Mouse (Mus musculus): ENCODE data around the gene Neurod2. TPM values are rescaled to one million over a fixed set of nuclear protein-coding genes. Genes with fewer than 3 reads are reported as not detected.

Gene Neurod2
- total RNA-seq, 2 experiments from 2014 or later: not detected

DNA sequence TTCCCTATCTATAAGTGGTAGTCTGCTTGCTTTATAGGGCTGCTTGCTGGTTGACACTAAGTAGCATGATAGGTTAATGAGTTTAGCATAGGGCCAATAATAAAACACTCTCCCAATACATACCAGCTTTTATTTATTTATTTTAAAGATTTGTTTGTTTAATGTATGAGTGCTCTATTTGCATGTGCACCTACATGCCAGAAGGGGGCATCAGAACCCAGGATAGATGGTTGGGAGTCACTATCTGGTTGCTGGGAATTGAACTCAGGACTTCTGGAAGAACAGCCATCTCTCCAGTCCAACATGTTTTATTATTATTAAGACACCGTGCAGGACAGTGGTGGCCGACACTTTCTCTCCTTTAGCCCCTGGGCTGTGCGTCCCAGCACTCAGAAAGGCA is 2.7 kb upstream of the Neurod2 start:
- no peak for DNase-seq

DNA sequence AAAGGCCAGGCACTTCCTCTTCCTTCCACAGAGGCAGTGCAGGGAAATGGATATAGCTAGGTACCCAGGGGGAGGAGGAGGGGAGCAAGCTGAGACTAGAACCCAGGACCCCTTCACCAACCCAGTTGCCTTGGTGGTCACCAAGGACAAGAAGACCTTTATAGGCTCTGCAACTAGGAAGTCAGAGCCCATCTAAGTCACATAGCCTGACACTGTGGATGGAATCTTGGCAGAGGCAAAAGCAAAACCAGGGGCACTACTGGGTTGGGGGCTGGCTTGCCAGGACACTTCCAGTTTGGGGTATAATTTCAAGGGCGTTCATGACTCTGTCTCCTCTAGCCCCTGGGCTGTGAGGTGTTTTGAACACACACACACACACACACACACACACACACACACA is 2.0 kb upstream of the Neurod2 start:
- DNase-seq: no peak

GRCm38 (mm10) chr11:98330745-98331204 is 1.3 kb upstream of the Neurod2 start:
- no peak for DNase-seq

DNA sequence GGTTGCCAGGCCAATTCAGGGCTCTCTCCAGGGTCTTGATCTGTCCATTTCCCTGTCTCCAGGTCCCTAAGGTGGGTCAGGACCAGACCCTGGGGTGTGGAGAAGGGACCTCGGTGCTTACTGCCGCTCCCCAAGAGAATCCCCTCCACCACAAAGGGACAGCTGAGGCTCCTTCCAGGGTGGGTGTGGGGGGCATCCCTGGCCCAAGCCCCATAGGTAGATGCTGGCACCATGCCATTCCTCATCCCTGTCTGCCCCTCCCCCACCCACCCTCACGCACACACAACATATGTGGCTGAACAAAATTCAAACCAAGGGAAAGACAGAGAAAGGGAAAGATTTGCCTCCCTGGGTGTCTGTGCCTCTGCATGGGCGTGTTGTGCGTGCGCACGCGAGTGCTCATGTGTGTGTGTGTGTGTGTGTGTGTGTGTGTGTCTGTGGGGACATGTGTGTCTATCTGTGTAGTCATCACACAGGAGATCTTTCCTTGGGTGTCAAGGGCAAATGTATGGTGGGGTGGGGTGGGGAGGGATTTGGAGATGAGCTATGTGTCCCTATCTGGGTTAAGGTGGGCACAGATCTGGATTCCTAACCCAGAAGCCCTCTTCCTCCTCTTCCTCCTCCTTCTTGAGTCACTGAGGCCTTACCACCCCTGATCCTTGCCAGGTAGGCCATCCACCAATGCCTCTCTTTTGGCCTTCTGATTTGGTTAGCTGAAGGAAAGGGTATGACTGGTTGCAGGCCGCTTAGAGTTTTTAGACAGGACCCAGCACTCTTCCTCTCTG is 704 bp upstream of the Neurod2 start:
- no peak for DNase-seq

DNA sequence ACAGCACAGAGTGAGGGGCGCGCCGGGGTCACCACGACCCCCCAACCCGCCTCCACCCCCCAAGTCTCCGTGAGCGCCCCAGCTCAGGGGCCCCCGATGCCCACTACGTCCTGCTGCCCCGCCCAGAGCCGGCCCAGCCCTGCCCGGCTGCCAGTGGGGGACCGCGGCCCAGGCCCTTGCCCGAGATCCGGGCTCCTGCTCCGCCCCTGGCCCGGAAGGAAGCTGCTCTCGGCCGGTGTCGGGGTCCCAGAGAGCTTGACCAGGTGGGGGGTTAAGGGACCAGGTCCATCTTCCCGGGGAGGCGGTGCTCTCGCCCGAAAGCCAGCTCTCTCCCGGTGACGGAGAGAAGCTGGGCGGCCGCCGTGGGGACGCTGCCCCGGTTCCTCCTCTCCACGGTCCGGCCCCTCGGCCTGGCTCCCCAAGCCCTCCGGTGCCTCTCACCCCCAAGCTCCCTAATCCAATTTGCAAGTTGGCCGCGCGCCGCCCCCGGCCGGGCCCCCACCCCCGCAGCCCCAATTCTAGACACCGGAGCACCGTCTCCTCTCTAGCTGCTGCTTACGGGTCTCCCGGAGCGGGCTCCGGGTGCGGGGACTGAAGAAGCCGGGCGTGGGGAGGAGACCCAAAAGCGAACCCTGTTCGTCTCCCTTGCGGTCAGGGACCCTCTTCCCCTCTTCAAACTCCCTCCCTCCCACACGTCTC is 928 bp downstream of the Neurod2 start:
- no peak for DNase-seq

DNA sequence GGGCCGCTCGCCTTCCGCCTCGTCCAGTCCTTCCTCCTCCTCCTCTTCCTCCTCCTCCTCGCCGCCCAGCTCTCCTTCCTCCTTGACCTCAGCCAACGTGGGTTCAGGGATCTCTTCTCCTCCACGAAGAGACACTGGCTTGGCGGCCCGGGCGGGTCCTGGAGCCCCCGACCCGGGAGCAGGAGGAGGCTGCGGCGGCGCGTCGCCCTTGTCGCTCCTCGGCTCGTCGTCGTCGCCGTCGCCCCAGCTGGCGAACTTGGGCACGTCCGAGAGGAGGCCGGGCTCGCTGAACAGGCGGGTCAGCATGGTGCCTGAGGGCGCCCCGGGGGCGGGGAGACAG is 1.4 kb downstream of the Neurod2 start:
- DNase-seq: no peak

GRCm38 (mm10) chr11:98327136-98328030 is 2.1 kb downstream of the Neurod2 start:
- DNase-seq: no peak

- no peak for DNase-seq
Observed at GRCm38 (mm10) chr11:98326741-98327135, 2.7 kb downstream of the Neurod2 start.

DNA sequence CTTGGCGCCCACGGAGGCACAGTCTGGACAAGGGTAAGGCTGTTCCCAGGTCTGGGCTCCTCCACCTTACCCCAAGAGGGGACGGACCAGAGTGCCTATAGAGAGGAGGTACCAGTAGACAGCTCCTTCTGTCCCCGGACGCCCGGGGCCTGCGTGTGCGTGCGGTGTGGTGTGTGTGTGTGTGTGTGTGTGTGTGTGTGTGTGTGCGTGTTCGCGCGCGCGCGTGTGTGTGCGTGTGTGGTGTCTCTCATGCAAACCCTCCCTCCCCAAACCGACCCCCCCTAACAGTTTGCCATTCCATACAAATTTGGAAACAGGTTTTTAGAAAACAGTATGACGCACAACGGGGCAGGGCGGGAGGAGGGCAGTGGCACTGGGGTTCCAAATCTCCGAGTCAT is 3.6 kb downstream of the Neurod2 start:
- DNase-seq: no peak

GRCm38 (mm10) chr11:98325191-98325820 is 4.1 kb downstream of the Neurod2 start:
- no peak for DNase-seq

DNA sequence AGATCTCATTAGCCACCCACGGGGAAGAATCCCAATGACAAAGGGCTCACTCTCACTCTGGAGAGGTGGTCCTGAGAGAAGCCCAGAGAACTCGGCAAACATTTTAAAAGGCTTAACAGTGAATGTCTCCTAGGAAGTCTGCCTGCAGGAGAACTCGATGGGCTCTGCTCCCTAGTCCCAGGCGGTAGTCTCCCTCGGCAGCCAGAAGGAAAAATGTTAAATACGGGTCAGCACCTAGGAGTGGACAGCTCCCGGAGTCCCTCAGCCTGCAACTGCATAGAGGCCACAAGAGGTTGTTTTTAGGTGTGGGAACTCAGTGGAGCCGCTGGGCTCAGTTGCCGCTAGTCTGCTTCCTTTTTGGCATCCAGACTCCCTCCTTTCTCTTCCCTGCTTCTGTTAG is 5.5 kb downstream of the Neurod2 start:
- peak in 1 of 2 experiments; percentile 47 for DNase-seq

DNA sequence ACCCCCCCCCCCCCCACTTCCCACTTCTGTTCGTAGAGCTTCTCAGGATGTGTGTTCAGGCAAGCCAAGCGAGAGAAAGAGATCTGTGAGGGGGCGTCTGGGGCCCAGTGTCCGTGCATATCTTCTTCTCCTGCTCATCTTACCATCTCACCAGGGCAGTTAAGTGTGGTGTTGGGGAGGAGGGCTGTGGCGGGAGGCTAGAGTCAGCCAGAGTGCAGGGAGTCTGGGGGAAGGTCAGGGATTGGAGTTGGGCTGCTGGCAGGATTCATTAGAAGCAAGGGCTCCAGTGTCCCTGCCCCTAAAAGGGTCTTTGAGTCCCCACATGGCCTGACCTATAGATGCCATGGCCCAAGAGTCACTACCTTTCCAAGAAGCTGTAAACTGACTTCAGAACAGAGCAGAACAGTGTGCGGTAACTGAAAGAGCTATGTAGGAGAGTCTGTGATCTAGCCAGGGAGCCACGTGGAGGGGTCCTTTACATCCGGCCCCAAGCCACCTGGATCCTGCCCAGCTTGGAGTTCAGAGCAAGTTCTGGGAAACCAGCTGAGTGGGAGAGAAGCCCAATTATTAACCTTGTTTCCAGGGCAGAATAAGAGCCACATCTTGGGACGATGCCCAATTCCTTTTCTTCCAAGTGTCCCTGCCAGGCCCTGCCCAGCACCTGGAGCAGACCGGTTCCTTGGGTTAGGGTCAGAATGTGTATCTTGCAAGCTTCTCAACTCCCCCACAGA is 6.1 kb downstream of the Neurod2 start:
- DNase-seq: no peak

- no peak for DNase-seq
Observed at GRCm38 (mm10) chr11:98322159-98322558, 7.3 kb downstream of the Neurod2 start.

GRCm38 (mm10) chr11:98321677-98322003 is 7.8 kb downstream of the Neurod2 start:
- DNase-seq: no peak

- no peak for DNase-seq
Observed at GRCm38 (mm10) chr11:98320806-98321676, 8.4 kb downstream of the Neurod2 start.

GRCm38 (mm10) chr11:98320381-98320780 is 9.1 kb downstream of the Neurod2 start:
- DNase-seq: no peak

DNA sequence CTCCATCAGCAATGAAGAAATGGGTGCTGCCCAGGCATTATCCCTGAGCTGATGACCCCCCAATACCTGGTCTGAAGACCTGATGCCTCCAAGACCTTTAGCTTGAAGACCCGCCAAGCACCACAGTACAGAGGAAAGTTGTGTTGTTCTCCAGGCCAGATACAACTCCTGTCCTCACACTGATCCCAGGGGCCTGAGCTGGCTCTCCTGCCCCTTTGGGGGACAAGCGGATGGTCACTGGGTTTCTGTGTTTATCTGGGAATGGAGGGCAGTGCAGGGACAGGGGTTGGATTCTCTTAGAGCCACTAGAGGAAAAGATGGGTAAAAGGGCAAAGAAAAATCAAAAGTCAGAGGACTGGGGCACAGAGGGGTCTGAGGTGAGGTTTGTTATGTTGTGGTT is 9.5 kb downstream of the Neurod2 start:
- no peak for DNase-seq

DNA sequence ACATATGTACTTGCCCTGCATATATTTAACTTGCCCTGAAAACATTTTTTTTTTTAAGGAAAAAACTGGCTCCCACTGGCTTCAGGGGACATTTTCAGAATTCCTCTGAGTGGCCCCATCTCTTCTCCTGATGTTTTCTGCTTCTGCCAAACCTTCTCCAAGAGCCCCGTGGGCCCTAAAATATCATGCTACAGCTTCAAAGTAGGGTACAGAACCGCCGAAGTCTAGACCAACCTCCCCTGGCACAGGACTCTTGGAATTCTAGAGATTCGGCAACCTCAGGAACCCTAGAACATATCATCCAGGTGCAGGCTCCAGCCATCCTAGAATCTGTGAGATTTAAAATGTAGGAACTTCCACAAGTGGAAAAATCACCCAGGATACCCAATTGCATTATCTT is 9.9 kb downstream of the Neurod2 start:
- no peak for DNase-seq

DNA sequence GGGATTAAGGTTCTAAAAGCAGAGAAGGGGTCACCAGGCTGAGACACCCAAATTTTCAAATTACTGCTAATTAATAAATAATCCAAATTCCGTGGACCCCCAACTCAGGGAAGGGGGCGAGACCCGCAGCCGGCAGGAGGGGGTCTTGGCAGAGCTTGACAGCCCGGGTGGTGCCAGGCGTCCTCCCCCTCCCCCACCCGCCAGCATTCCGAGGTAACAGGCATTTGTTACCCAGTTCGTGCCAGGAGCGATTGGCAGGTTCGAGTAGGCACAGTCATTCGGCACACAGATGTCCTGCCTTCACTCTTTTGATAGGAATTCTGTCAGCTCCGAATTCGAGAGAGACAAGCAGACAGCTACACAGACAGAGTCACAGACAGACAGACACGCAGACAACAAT is 10.3 kb downstream of the Neurod2 start:
- no peak for DNase-seq

GRCm38 (mm10) chr11:98318421-98319116 is 10.9 kb downstream of the Neurod2 start:
- no peak for DNase-seq
